In genomic region chr8:26380668-26381067, GRCm38 (mm10) we compare ENCODE assay signal across 10 mouse cellular contexts.
DNase-seq lines count a peak whose midpoint lies in the region; ATAC-seq and TF ChIP-seq lines count a peak whose summit lies in the region.
"Had no signal": no experiment of that assay in that cellular context is flagged by ENCODE, and none has a peak within 500 bp of the region (broad histone marks: within the 10 kb centered on the region; RNA-seq: fewer than 3 reads in every experiment).

No protein-coding gene starts in this region.

- no peaks in the 10 kb centered on the region for H3K27me3 ChIP-seq in kidney, embryonic 16.5 days (ENCODE audit: insufficient read depth, low read length)
- H3K27me3 ChIP-seq in Patski, result peaks cover 16% of the 10 kb centered on the region
- H3K27me3 ChIP-seq in heart, postnatal 0 days (ENCODE audit: control insufficient read depth, insufficient read depth, low read length), result no peaks in the 10 kb centered on the region
- H3K27me3 ChIP-seq: embryonic facial prominence, embryonic 12.5 days; megakaryocyte, embryonic 14.5 days had no signal

- in situ Hi-C loops in Patski (cut with MboI; ENCODE audit: low pct_unique_long_range_greater_than_20kb), result no loop called here

- no peak overlapping the region for H3K4me3 ChIP-seq in kidney, embryonic 16.5 days (ENCODE audit: low read length)
- H3K4me3 ChIP-seq in heart, postnatal 0 days (ENCODE audit: low read depth, low read length), result no peak overlapping the region
- H3K4me3 ChIP-seq: embryonic facial prominence, embryonic 12.5 days; megakaryocyte, embryonic 14.5 days had no signal

- no peak for ATAC-seq in kidney, embryonic 16.5 days (ENCODE audit: low FRiP score, low TSS enrichment)
- no peak for ATAC-seq in Patski
- ATAC-seq in heart, postnatal 0 days (ENCODE audit: insufficient read depth, low read depth), result no peak

- H3K27ac ChIP-seq in kidney, embryonic 16.5 days (ENCODE audit: low read length), result no peak overlapping the region
- no peak overlapping the region for H3K27ac ChIP-seq in heart, postnatal 0 days (ENCODE audit: low read depth)
- H3K27ac ChIP-seq: embryonic facial prominence, embryonic 12.5 days had no signal

- peak; percentile 20 for DNase-seq in kidney, adult 11 months
- no peak for DNase-seq in Patski (ENCODE audit: low read depth, low spot score)
- peak; percentile 77 to 88 for DNase-seq in cerebellum, postnatal 25 days
- peak; percentile 58 for DNase-seq in heart, postnatal 0 days (ENCODE audit: low spot score)
- peak; percentile 33 for DNase-seq in left cerebral cortex, adult 11 months (ENCODE audit: low spot score)
- peak; percentile 78 for DNase-seq in ovary, postnatal 14 days (ENCODE audit: low spot score)
- DNase-seq in urinary bladder, postnatal 25 days (ENCODE audit: low spot score), result peak; percentile 68

- WGBS in kidney, embryonic 16.5 days, result 38% methylated on average over 3 of the region's 3 CpGs
- WGBS in heart, postnatal 0 days, result 32% methylated on average over 3 of the region's 3 CpGs

- H3K36me3 ChIP-seq in kidney, embryonic 16.5 days (ENCODE audit: insufficient read depth, low read length), result no peaks in the 10 kb centered on the region
- H3K36me3 ChIP-seq in heart, postnatal 0 days (replicated peaks; ENCODE audit: control insufficient read depth, insufficient read depth, low read length), result no peaks in the 10 kb centered on the region
- H3K36me3 ChIP-seq: embryonic facial prominence, embryonic 12.5 days had no signal

- no peak for TF ChIP-seq EP300 in heart, postnatal 0 days (IDR thresholded peaks at IDR 0.05; ENCODE audit: low read depth)

- H3K4me2 ChIP-seq in kidney, embryonic 16.5 days (replicated peaks; ENCODE audit: low read depth, low read length), result no peak overlapping the region
- no peak overlapping the region for H3K4me2 ChIP-seq in heart, postnatal 0 days (ENCODE audit: low read depth, low read length)
- H3K4me2 ChIP-seq: embryonic facial prominence, embryonic 12.5 days had no signal

- peaks cover 10% of the 10 kb centered on the region for H3K9me3 ChIP-seq in kidney, embryonic 16.5 days (ENCODE audit: low read length)
- no peaks in the 10 kb centered on the region; the same call in 1 of the 2 replicates for H3K9me3 ChIP-seq in heart, postnatal 0 days (replicated peaks; ENCODE audit: control insufficient read depth, low read length)

- no peak overlapping the region for H3K9ac ChIP-seq in kidney, embryonic 16.5 days (replicated peaks; ENCODE audit: low read length)
- no peak overlapping the region for H3K9ac ChIP-seq in heart, postnatal 0 days (replicated peaks; ENCODE audit: low read depth, low read length)
- H3K9ac ChIP-seq: embryonic facial prominence, embryonic 12.5 days had no signal

- CTCF ChIA-PET in Patski (lab: Charles Lee), result interaction anchor here (0.7 to 0.8 kb wide), 2 partner anchors 9 to 61 kb away, joined by 3 read pairs; no protein-coding TSS in a partner anchor

- H3K4me1 ChIP-seq in kidney, embryonic 16.5 days (ENCODE audit: insufficient read depth, low read length), result peaks cover 18% of the 10 kb centered on the region
- H3K4me1 ChIP-seq in heart, postnatal 0 days (ENCODE audit: control insufficient read depth, insufficient read depth), result no peaks in the 10 kb centered on the region
- H3K4me1 ChIP-seq: megakaryocyte, embryonic 14.5 days had no signal

- POLR2A ChIA-PET in Patski (lab: Charles Lee), result no interaction called here

- TF ChIP-seq CTCF in Patski (IDR thresholded peaks at IDR 0.05), result peak; percentile 76
- TF ChIP-seq CTCF in heart, postnatal 0 days (IDR thresholded peaks at IDR 0.05; ENCODE audit: low read depth), result peak; percentile 77
